Mouse (Mus musculus) heart, postnatal 0 days (tissue): ENCODE measurements at regions not wholly inside any gene's neighbourhood (a gene's known extent, or its start where the extent isn't known, plus 50 kb on each side); places are given as distances from the start of the nearest gene placed in this dataset.

ENCODE experiments used
- ATAC-seq: fragments of 200-750 bp; cut with Nextera tagmentation; 2 replicates; pipeline ENCODE4 v1.8.0; 2017; ENCODE audit warnings: low read depth, moderate number of reproducible peaks, moderate library complexity; ENCODE audit not compliant: insufficient read depth
- DNase-seq: peaks from one replicate; pipeline ENCODE4 v3.0.0-alpha.2; 2016; ENCODE audit warnings: low spot score
- H3K27ac ChIP-seq: fragments of 300-500 bp; sonication (generic); 2 replicates; pipeline ENCODE4 v1.5.1; 2014; ENCODE audit warnings: low read depth, mild to moderate bottlenecking
- H3K27me3 ChIP-seq: fragments of 300-500 bp; sonication (generic); 2 replicates; pipeline ENCODE4 v1.6.1; 2014; ENCODE audit warnings: low read length, mixed read lengths; ENCODE audit not compliant: control insufficient read depth, insufficient read depth
- H3K36me3 ChIP-seq: fragments of 300-500 bp; sonication (generic); replicated peaks from 2 replicates; pipeline ENCODE4 v1.6.1; 2014; ENCODE audit warnings: low read length, mixed read lengths; ENCODE audit not compliant: control insufficient read depth, insufficient read depth
- H3K4me1 ChIP-seq: fragments of 300-500 bp; sonication (generic); 2 replicates; pipeline ENCODE4 v1.6.1; 2014; ENCODE audit warnings: antibody characterized with exemption; ENCODE audit not compliant: control insufficient read depth, insufficient read depth
- H3K4me2 ChIP-seq: fragments of 300-500 bp; sonication (generic); 2 replicates; pipeline ENCODE4 v1.6.1; 2014; ENCODE audit warnings: low read depth, mild to moderate bottlenecking, low read length, moderate library complexity
- H3K4me3 ChIP-seq: fragments of 300-500 bp; sonication (generic); 2 replicates; pipeline ENCODE4 v1.5.1; 2014; ENCODE audit warnings: low read depth, low read length
- H3K9ac ChIP-seq: fragments of 300-500 bp; sonication (generic); replicated peaks from 2 replicates; pipeline ENCODE4 v1.6.1; 2014; ENCODE audit warnings: low read depth, low read length, mixed read lengths
- H3K9me3 ChIP-seq: fragments of 300-500 bp; sonication (generic); replicated peaks from 2 replicates; pipeline ENCODE4 v1.6.1; 2016; ENCODE audit warnings: low read length; ENCODE audit not compliant: control insufficient read depth
- CTCF ChIP-seq: IDR thresholded peaks from 2 replicates; pipeline ENCODE4 v1.5.1; 2016; ENCODE audit warnings: antibody characterized with exemption, control low read depth, low read depth
- EP300 ChIP-seq: IDR thresholded peaks from 2 replicates; pipeline ENCODE4 v1.6.1; 2016; ENCODE audit warnings: antibody characterized with exemption, low read depth
- WGBS: fragments of 180-500 bp; shearing (Covaris S2); extraction: QIAGEN DNeasy Blood & Tissue Kit; methylation state at CpG from one replicate; pipeline ENCODE4 v1.1.7; 2014; 5-methylcytosine and 5-hydroxymethylcytosine counted together

GRCm38 (mm10) chr8:98572597-98573514 is 843.4 kb downstream of the Cdh8 start:
- Histone ChIP-seq H3K4me3 (no peak overlapping the region), H3K27ac (no peak overlapping the region), H3K9ac (no peak overlapping the region), H3K4me1 (no peaks in the 10 kb centered on the region), H3K4me2 (no peak overlapping the region), H3K36me3 (no peaks in the 10 kb centered on the region), H3K9me3 (no peaks in the 10 kb centered on the region), H3K27me3 (no peaks in the 10 kb centered on the region)
- no peak for TF ChIP-seq EP300
- TF ChIP-seq CTCF = no peak
- DNase-seq (no peak), ATAC-seq (no peak)
- 58% methylated on average over 6 of the region's 6 CpGs for WGBS

GRCm38 (mm10) chr8:98566661-98567060 is 849.6 kb downstream of the Cdh8 start:
- no peaks in the 10 kb centered on the region for H3K9me3 ChIP-seq
- WGBS = 40% methylated on average over 5 of the region's 5 CpGs
- TF ChIP-seq CTCF (no peak), EP300 (no peak)
- ATAC-seq = no peak
- no peaks in the 10 kb centered on the region for H3K4me1 ChIP-seq
- no peaks in the 10 kb centered on the region for H3K36me3 ChIP-seq
- H3K4me2 ChIP-seq = no peak overlapping the region
- no peak overlapping the region for H3K27ac ChIP-seq
- no peak for DNase-seq
- no peaks in the 10 kb centered on the region for H3K27me3 ChIP-seq
- no peak overlapping the region for H3K9ac ChIP-seq
- no peak overlapping the region for H3K4me3 ChIP-seq

GRCm38 (mm10) chr8:98518459-98518858 is 897.8 kb downstream of the Cdh8 start:
- TF ChIP-seq EP300 (no peak), CTCF (no peak)
- no peak for ATAC-seq
- no peak overlapping the region for H3K27ac ChIP-seq
- H3K4me1 ChIP-seq = no peaks in the 10 kb centered on the region
- DNase-seq = no peak
- no peak overlapping the region for H3K9ac ChIP-seq
- no peak overlapping the region for H3K4me3 ChIP-seq
- 81% methylated on average over 4 of the region's 4 CpGs for WGBS
- H3K27me3 ChIP-seq = no peaks in the 10 kb centered on the region
- H3K4me2 ChIP-seq = no peak overlapping the region
- no peaks in the 10 kb centered on the region for H3K36me3 ChIP-seq
- no peaks in the 10 kb centered on the region for H3K9me3 ChIP-seq

- Histone ChIP-seq H3K4me3 (no peak overlapping the region), H3K36me3 (no peaks in the 10 kb centered on the region), H3K9me3 (no peaks in the 10 kb centered on the region), H3K4me1 (no peaks in the 10 kb centered on the region), H3K27ac (no peak overlapping the region), H3K27me3 (no peaks in the 10 kb centered on the region), H3K9ac (no peak overlapping the region), H3K4me2 (no peak overlapping the region)
- WGBS = 64% methylated on average over 5 of the region's 5 CpGs
- TF ChIP-seq EP300 = no peak
- ATAC-seq = no peak
- no peak for DNase-seq
These were observed 901.0 kb downstream of the Cdh8 start for GRCm38 (mm10) chr8:98515246-98515645.

- Histone ChIP-seq H3K9ac (no peak overlapping the region), H3K36me3 (no peaks in the 10 kb centered on the region), H3K4me2 (no peak overlapping the region), H3K4me3 (no peak overlapping the region), H3K9me3 (no peaks in the 10 kb centered on the region), H3K27ac (no peak overlapping the region), H3K4me1 (no peaks in the 10 kb centered on the region), H3K27me3 (no peaks in the 10 kb centered on the region)
- TF ChIP-seq EP300 = no peak
- TF ChIP-seq CTCF = no peak
- 60% methylated on average over 3 of the region's 3 CpGs for WGBS
- ATAC-seq (no peak), DNase-seq (no peak)
These were observed 919.5 kb downstream of the Cdh8 start for GRCm38 (mm10) chr8:98496793-98497192.
